Mouse (Mus musculus) limb, embryonic 13.5 days (tissue): ENCODE measurements at regions not wholly inside any gene's neighbourhood (a gene's known extent, or its start where the extent isn't known, plus 50 kb on each side); places are given as distances from the start of the nearest gene placed in this dataset.

ENCODE experiments used
- ATAC-seq: fragments of 200-750 bp; cut with Nextera tagmentation; 2 replicates; pipeline ENCODE4 v1.8.0; 2017; ENCODE audit warnings: low read depth, moderate number of reproducible peaks, moderate TSS enrichment; ENCODE audit not compliant: low FRiP score
- H3K27ac ChIP-seq: fragments of 300-500 bp; sonication (generic); 2 replicates; pipeline ENCODE4 v1.5.1; 2015; ENCODE audit warnings: inconsistent platforms, mild to moderate bottlenecking, moderate library complexity
- H3K27me3 ChIP-seq: fragments of 300-500 bp; sonication (generic); 2 replicates; pipeline ENCODE4 v1.6.1; 2015; ENCODE audit warnings: mild to moderate bottlenecking, inconsistent platforms
- H3K36me3 ChIP-seq: fragments of 300-500 bp; sonication (generic); 2 replicates; pipeline ENCODE4 v1.6.1; 2015; ENCODE audit warnings: inconsistent platforms, mild to moderate bottlenecking, moderate library complexity
- H3K4me1 ChIP-seq: fragments of 300-500 bp; sonication (generic); 2 replicates; pipeline ENCODE4 v1.6.1; 2015; ENCODE audit warnings: inconsistent platforms
- H3K4me2 ChIP-seq: fragments of 300-500 bp; sonication (generic); replicated peaks from 2 replicates; pipeline ENCODE4 v1.6.1; 2015; ENCODE audit warnings: inconsistent platforms, mild to moderate bottlenecking, moderate library complexity
- H3K4me3 ChIP-seq: fragments of 300-500 bp; sonication (generic); 2 replicates; pipeline ENCODE4 v1.5.1; 2015; ENCODE audit warnings: moderate library complexity, mild to moderate bottlenecking, inconsistent platforms
- H3K9ac ChIP-seq: fragments of 300-500 bp; sonication (generic); 2 replicates; pipeline ENCODE4 v1.6.1; 2015; ENCODE audit warnings: mild to moderate bottlenecking, inconsistent platforms
- H3K9me3 ChIP-seq: fragments of 300-500 bp; sonication (generic); 2 replicates; pipeline ENCODE4 v1.6.1; 2016; ENCODE audit warnings: inconsistent platforms
- WGBS: fragments of 180-500 bp; shearing (Covaris S2); methylation state at CpG from one replicate; pipeline ENCODE4 v1.1.7; 2015; 5-methylcytosine and 5-hydroxymethylcytosine counted together

DNA sequence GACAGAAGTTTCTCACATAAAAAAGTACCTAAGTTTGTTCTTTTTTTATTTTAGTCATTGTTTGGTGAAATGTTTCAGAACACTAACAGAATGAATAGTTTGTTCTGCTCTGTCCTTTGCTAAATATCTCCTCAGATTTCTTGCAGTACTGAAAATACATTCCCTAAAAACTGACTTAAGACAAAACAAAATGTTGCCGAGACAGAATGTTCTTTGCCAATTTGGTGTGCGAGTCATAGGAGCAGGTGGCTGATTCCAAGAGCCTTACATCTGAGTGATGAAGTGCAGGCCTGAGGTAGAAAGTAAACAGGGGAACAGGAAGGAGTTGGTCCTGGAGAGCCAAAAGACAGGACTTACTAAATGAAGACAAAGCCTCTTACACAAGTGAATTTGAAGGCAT, 919.0 kb upstream of the Cited2 start:
- H3K27me3 ChIP-seq, result no peaks in the 10 kb centered on the region
- H3K9ac ChIP-seq, result no peak overlapping the region
- no peak overlapping the region for H3K4me3 ChIP-seq
- no peaks in the 10 kb centered on the region for H3K36me3 ChIP-seq
- H3K27ac ChIP-seq, result no peak overlapping the region
- no peak for ATAC-seq
- H3K4me2 ChIP-seq, result no peak overlapping the region
- no peaks in the 10 kb centered on the region for H3K4me1 ChIP-seq
- no peaks in the 10 kb centered on the region for H3K9me3 ChIP-seq
- WGBS, result 74% methylated on average over 2 of the region's 2 CpGs

DNA sequence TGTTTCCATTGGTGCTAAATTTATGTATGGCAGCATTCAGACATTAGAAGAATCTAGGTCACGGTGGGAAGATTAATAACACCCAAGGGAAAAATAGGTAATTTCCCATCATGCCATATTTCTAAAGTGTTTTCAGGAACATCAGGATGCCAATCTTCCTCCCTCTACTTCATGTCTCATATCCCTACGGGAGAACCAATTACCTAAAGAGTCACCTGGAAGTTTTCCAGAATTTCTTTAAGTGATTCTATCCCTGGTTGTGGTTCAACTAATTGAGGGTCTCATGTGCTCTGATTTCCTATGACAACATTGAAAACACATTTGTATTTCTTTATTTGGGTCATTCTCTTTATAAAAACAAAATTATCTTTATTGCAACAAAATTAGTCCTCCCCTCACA, 912.3 kb upstream of the Cited2 start:
- Histone ChIP-seq H3K27ac (no peak overlapping the region), H3K27me3 (no peaks in the 10 kb centered on the region), H3K9me3 (no peaks in the 10 kb centered on the region), H3K36me3 (no peaks in the 10 kb centered on the region), H3K4me3 (no peak overlapping the region), H3K9ac (no peak overlapping the region), H3K4me1 (no peaks in the 10 kb centered on the region), H3K4me2 (no peak overlapping the region)
- ATAC-seq, result no peak
- 32% methylated on average over 2 of the region's 2 CpGs for WGBS

DNA sequence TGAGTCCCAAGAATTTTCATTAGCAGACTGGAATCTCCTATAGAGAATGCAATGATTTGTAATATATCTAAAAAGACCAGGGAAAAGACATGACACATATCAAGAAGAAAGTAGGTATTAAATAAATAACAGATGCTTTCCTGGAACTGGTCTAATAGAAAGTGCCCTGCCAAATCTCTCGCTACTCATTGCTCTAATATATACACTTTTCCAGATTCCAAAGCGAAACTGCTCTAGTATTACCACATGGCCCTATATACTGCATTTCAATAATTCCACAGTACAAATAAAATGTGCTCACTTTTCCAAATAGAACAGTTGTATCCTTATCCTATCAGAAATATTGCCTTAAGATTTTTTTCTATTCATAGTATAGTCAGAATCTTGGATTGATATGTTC, 909.0 kb upstream of the Cited2 start:
- ATAC-seq, result no peak
- 55% methylated on average over 2 of the region's 2 CpGs for WGBS
- no peak overlapping the region for H3K27ac ChIP-seq
- no peaks in the 10 kb centered on the region for H3K4me1 ChIP-seq
- H3K4me3 ChIP-seq, result no peak overlapping the region
- H3K4me2 ChIP-seq, result no peak overlapping the region
- H3K36me3 ChIP-seq, result no peaks in the 10 kb centered on the region
- H3K9ac ChIP-seq, result no peak overlapping the region
- no peaks in the 10 kb centered on the region for H3K27me3 ChIP-seq
- no peaks in the 10 kb centered on the region for H3K9me3 ChIP-seq

DNA sequence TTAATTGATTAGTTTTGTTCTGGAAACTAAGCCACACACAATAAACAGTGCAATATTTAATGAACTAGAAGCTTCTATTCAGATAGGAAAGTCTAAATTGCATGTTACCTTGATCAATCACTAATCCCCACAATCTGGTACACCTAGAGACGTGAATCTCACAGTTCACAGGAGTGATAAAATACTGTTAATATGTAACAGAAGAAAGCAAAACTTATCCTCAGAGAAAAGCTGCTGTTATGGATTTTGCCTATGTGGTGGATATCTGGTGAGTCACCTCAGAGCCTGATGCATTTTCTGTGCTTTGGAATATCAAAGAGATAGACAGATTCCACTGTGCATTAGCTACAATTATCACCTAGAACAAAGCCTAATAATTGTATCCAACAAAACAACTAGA, 861.5 kb upstream of the Cited2 start:
- no peaks in the 10 kb centered on the region for H3K27me3 ChIP-seq
- H3K4me1 ChIP-seq, result no peaks in the 10 kb centered on the region
- no peaks in the 10 kb centered on the region for H3K36me3 ChIP-seq
- H3K9me3 ChIP-seq, result no peaks in the 10 kb centered on the region
- WGBS, result 68% methylated on average over 1 of the region's 1 CpGs
- no peak overlapping the region for H3K4me2 ChIP-seq
- no peak overlapping the region for H3K27ac ChIP-seq
- H3K4me3 ChIP-seq, result no peak overlapping the region
- no peak for ATAC-seq
- H3K9ac ChIP-seq, result no peak overlapping the region

DNA sequence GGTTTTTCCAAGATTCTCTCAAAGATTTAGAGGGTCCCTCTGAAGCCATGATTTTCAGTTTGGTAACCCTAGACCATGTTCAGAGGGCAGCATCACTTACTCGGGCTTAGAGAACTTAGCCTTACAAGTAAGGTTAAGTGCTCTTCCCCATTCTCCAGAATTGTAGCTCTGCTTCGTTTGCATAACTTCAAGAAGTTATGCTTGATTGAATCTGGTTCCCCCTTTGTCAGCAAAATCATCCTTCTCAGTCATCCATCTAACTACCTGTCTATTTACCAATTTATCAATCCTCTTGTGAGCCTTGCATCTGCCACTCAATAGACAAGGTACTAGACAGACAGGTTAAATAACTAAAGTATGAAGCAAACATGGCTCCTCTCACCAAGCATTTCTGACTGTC, 856.1 kb upstream of the Cited2 start:
- Histone ChIP-seq H3K4me1 (no peaks in the 10 kb centered on the region), H3K4me2 (no peak overlapping the region), H3K36me3 (no peaks in the 10 kb centered on the region), H3K27me3 (no peaks in the 10 kb centered on the region), H3K9me3 (no peaks in the 10 kb centered on the region), H3K27ac (no peak overlapping the region), H3K9ac (no peak overlapping the region), H3K4me3 (no peak overlapping the region)
- 73% methylated on average over 2 of the region's 2 CpGs for WGBS
- no peak for ATAC-seq

DNA sequence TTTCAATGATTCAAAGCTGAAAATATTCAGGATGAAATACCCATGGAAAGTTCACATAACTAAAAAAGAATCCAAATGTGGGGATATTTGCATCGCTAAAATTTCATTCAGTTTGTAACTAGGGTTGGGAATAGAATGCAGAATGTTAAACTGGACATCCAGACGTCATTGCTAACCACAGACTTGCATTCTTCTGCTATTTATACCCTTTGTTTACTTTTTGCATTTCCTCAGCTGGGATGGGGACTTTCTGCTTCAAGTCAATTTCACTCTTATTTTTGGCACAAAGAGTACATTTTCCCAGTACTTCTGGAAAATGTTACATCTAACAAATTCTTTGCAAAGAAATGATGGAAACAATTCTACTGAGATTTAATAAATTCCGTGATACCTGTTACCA, 848.9 kb upstream of the Cited2 start:
- ATAC-seq, result no peak
- WGBS, result 58% methylated on average over 3 of the region's 3 CpGs
- H3K4me1 ChIP-seq, result no peaks in the 10 kb centered on the region
- H3K9me3 ChIP-seq, result no peaks in the 10 kb centered on the region
- no peak overlapping the region for H3K9ac ChIP-seq
- no peak overlapping the region for H3K27ac ChIP-seq
- no peaks in the 10 kb centered on the region for H3K36me3 ChIP-seq
- H3K4me3 ChIP-seq, result no peak overlapping the region
- H3K27me3 ChIP-seq, result no peaks in the 10 kb centered on the region
- no peak overlapping the region for H3K4me2 ChIP-seq

DNA sequence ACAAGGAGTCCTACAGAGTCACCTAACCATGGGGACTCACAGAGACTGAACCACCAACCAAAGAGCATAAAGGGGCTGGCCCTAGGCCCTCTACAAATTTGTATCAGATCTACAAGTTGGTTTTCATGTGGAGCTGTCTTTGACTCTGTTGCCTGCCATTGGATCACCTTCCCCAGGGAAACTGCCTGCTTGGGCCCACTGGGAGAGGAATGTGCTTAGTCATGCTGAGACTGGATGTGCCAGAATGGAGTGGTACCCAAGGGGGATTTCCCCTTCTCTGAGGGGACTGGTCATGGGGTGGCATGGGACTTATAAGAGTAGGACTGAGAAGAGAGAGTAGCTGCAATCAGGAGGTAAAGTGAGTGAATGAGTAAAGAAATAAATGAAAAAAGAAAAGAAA, 844.8 kb upstream of the Cited2 start:
- no peaks in the 10 kb centered on the region for H3K4me1 ChIP-seq
- H3K9me3 ChIP-seq, result no peaks in the 10 kb centered on the region
- no peak for ATAC-seq
- H3K4me3 ChIP-seq, result no peak overlapping the region
- H3K4me2 ChIP-seq, result no peak overlapping the region
- H3K27me3 ChIP-seq, result no peaks in the 10 kb centered on the region
- H3K9ac ChIP-seq, result no peak overlapping the region
- H3K27ac ChIP-seq, result no peak overlapping the region
- no peaks in the 10 kb centered on the region for H3K36me3 ChIP-seq

DNA sequence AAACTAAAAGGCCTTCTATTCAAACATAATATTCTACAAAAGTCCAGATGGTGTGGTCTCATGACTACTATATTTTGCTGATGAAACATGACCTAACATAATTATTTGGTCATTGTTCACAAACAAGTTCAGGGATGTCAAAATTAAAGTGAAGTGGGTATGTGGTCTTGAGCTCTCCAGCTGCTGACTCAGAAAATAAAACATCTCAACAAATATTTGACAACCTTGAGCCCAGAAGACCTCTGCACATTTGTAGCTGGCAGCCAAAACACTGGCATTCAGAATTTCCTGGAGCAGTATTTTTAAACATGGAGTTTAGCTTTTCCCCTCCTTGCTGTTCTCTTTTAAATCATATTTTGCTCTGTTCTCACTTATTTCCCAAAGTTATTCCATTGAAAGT, 829.7 kb upstream of the Cited2 start:
- Histone ChIP-seq H3K4me2 (no peak overlapping the region), H3K9me3 (no peaks in the 10 kb centered on the region), H3K27me3 (no peaks in the 10 kb centered on the region), H3K27ac (no peak overlapping the region), H3K4me3 (no peak overlapping the region), H3K4me1 (no peaks in the 10 kb centered on the region), H3K36me3 (no peaks in the 10 kb centered on the region), H3K9ac (no peak overlapping the region)
- ATAC-seq, result no peak

DNA sequence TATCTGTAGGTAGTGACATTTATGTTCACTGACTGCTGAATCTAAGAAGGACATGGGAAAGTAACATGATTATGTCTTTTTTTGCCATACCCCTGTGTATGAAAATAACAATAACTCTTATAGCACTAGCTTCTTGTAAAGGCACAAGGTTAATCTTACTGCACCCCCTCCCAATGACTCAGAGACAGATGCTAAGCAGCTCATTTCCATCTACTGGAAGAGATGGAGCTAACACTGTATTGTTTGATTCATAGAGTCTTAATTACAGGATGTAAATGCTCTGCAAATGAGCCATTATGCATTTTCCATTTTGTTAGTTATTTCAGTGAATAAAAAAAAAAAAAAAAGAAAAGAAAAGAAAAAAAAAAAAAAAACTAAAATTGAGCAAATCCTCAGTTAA, 827.7 kb upstream of the Cited2 start:
- Histone ChIP-seq H3K4me3 (no peak overlapping the region), H3K36me3 (no peaks in the 10 kb centered on the region), H3K27ac (no peak overlapping the region), H3K27me3 (no peaks in the 10 kb centered on the region), H3K9ac (no peak overlapping the region), H3K4me2 (no peak overlapping the region), H3K9me3 (no peaks in the 10 kb centered on the region), H3K4me1 (no peaks in the 10 kb centered on the region)
- ATAC-seq, result no peak

DNA sequence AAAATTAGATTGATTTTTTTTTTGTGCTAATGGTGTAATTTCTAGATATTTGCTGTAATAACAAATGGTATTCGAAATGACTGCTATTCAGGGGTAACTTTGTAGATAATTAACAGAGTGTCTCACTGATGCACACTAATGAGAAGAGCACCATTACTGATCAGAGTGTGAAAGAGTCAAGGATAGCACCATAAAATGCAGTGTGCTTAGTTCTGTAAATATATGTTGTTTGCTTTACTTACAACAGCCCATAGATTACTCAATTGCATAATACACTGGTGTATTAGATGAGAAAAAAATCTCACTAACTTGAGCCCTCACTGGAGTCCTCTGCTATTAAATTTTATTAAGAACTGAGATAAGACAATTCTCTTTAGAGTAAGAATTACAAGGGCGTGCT, 800.1 kb upstream of the Cited2 start:
- Histone ChIP-seq H3K4me3 (no peak overlapping the region), H3K4me1 (no peaks in the 10 kb centered on the region), H3K9me3 (no peaks in the 10 kb centered on the region), H3K36me3 (no peaks in the 10 kb centered on the region), H3K27ac (no peak overlapping the region), H3K9ac (no peak overlapping the region), H3K27me3 (no peaks in the 10 kb centered on the region), H3K4me2 (no peak overlapping the region)
- no peak for ATAC-seq
- WGBS, result 86% methylated on average over 2 of the region's 2 CpGs

DNA sequence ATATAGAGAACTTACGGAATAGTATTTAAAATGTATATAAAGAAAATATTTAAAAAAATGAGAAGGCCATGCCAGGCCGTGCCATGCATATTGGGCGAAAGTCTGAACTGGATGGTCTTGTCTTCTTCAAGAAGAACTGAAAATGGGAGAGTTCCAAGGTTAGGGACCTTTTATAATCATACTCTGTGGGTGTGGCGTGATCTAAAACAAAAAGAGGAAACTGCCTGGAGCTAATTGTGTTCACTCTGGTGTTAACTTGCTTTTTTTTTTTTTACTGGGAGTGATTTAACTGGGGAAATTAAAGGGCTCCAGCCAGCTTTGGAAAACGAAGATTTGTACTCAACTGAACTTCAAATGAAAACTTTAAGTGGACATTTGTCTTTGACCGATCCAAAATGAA, 799.2 kb upstream of the Cited2 start:
- no peaks in the 10 kb centered on the region for H3K36me3 ChIP-seq
- no peak for ATAC-seq
- no peak overlapping the region for H3K9ac ChIP-seq
- no peaks in the 10 kb centered on the region for H3K4me1 ChIP-seq
- H3K27me3 ChIP-seq, result no peaks in the 10 kb centered on the region
- WGBS, result 73% methylated on average over 6 of the region's 6 CpGs
- H3K9me3 ChIP-seq, result no peaks in the 10 kb centered on the region
- H3K27ac ChIP-seq, result no peak overlapping the region
- no peak overlapping the region for H3K4me2 ChIP-seq
- no peak overlapping the region for H3K4me3 ChIP-seq

DNA sequence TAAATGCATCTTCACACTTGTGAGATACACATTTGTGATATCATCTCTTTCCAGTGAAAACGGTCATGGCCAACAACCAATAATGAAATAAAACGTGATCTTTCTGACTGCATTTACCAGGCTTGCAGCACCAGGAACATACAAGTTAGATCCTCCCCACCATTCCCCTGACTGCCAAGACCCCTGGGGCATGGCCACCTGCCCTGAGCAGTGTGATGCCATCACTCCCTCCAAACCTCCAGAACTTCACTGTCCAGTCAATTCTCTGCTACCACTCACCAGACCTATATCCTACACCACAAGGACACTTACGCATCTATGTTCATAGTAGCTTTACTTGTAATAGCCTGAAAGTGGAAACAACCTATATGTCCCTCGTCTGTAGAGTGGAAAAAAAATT, 785.3 kb upstream of the Cited2 start:
- Histone ChIP-seq H3K27ac (no peak overlapping the region), H3K4me2 (no peak overlapping the region), H3K4me3 (no peak overlapping the region), H3K27me3 (no peaks in the 10 kb centered on the region), H3K4me1 (no peaks in the 10 kb centered on the region), H3K9ac (no peak overlapping the region), H3K36me3 (no peaks in the 10 kb centered on the region), H3K9me3 (no peaks in the 10 kb centered on the region; the same call in 1 of the 2 replicates)
- 88% methylated on average over 4 of the region's 4 CpGs for WGBS
- no peak for ATAC-seq

DNA sequence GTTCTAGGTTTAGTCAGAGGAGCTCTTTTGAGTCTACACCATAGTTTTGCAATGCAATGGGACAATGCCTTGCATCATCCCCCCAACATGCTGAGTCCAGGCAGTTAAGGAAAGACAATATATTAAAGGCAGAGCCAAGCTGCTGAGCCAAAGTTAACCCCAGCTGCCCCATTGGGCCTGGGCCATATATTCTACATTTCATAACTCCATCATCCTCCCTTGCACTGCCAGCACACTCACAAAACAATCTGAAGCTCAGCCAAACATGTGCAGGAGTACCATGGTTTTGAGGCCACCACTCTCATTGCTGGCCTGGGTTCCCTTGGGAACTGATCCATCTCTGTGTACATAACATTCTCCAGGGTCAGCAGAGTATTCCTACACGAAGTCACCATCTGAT, 771.4 kb upstream of the Cited2 start:
- H3K4me3 ChIP-seq, result no peak overlapping the region
- no peak overlapping the region for H3K4me2 ChIP-seq
- WGBS, result 61% methylated on average over 1 of the region's 1 CpGs
- H3K36me3 ChIP-seq, result no peaks in the 10 kb centered on the region
- no peaks in the 10 kb centered on the region for H3K27me3 ChIP-seq
- H3K9ac ChIP-seq, result no peak overlapping the region
- H3K27ac ChIP-seq, result no peak overlapping the region
- no peak for ATAC-seq
- H3K4me1 ChIP-seq, result no peaks in the 10 kb centered on the region
- no peaks in the 10 kb centered on the region for H3K9me3 ChIP-seq

DNA sequence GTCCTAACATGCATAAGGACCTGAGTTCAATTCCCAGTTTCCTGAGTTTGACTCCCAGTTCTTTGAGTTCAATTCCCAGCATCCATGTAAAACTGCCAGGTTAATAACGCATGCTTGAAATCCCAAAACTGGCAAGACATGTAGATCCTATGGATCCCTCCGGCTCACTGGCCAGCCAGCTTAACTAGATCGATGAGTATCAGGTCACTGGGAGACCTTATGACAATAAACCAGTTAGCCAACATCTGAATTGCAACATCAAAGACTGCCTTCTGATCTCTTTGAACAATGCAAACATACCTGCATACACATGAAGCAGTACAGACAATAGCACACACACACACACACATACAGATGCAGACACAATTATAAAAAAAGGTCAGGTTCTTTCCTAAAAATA, 762.0 kb upstream of the Cited2 start:
- H3K4me2 ChIP-seq, result no peak overlapping the region
- no peak for ATAC-seq

More for the DNA sequence above, 762.0 kb upstream of the Cited2 start:
- Histone ChIP-seq H3K27me3 (no peaks in the 10 kb centered on the region), H3K9me3 (no peaks in the 10 kb centered on the region), H3K4me1 (0 out of 2 replicates have a peak, but pooled peaks cover 4% of the 10 kb centered on the region), H3K4me3 (no peak overlapping the region), H3K9ac (no peak overlapping the region), H3K36me3 (no peaks in the 10 kb centered on the region), H3K27ac (no peak overlapping the region)
- 89% methylated on average over 3 of the region's 3 CpGs for WGBS
